Mouse (Mus musculus): ENCODE measurements around the gene Aph1a.
"Not testable (repeated sequence)": the region's sequence is repeated elsewhere in the genome, so short reads cannot be mapped to it uniquely, and the experiment has no call there.

Gene Aph1a

DNA sequence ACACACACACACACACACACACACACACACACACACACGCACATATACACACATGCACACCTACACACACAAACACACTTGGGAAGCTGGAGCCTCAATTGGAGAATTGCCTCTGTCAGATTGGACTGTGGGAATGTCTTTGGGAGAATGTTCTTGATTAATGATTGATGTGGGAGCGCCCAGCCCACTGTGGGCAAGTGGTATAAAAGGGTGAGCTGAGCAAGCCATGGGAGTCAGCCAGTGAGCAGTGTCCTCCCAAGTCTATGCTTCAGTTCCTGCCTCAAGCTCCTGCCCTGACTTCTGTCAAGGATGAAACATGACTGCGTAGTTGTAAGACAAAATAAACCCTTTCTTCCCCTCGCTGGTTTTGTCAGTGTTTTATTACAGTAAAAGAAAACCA is 6.2 kb upstream of the Aph1a start:
- no peak for DNase-seq (ENCODE audit: low spot score in 2 of 2)

DNA sequence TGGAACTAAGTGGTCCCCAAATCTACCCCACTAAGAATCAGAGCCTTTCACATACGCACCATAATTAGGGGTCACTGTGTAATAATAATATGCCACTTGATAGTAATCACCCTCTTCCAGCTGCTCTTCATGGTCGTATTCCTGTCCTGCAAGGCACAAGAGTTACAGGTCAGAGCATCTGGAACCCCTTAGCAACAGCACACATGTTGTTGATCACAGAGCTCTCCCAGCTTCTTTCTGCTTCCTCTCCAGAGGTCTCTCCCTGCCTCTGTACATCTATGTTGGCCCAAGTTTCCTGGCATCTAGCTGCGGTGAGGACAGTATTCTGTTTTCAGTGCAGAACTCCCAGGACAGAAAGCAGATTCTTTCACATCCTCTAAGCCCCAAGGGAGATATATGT is 4.1 kb upstream of the Aph1a start:
- DNase-seq (ENCODE audit: low spot score in 2 of 2) = no peak

DNA sequence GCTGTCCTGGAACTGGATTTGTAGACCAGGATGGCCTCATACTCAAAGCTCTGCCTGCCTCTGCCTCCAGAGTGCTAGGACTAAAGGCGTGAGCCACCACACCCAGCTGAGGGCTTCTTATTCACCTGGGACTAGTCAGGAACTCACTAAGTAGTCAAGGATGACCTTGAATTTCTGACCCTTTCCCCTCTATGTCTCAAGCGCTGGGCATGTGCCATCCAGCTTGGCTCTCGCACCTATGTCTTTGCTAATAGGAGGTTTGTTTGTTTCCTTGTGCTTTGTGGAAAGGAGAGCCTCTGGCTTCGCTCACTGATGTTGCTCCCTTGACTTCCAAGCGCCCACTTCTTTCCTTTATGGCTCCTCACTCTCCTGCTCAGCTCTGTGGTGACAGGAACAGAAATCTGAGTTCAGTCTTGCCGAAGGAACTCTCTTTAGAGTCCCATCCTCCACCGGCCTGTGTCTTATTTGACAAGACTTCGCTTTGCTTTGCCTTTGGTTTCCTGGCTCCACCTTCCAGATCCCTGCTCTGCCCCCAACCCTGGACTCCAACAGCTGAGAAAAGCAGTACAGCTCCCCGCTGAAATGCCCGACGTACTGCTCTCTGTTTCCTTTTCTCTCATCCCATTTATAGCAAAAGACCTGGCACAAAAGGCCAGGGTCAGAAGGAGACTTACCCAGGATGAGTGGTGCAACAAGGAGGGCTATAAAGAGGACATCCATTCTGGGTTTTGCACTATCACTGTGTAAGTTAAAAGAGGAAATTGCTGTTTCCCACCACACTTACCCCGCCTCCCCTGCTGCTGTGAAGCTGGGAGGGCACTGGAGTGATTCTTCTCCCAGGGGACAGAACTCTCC is 2.3 kb upstream of the Aph1a start, which contains the start of gene BC028528:
TSS of gene BC028528 (minus strand) at position 795 of the 855 bp plus-strand sequence.
- peak; percentile 52 to 71 for DNase-seq (ENCODE audit: low spot score in 2 of 2)

DNA sequence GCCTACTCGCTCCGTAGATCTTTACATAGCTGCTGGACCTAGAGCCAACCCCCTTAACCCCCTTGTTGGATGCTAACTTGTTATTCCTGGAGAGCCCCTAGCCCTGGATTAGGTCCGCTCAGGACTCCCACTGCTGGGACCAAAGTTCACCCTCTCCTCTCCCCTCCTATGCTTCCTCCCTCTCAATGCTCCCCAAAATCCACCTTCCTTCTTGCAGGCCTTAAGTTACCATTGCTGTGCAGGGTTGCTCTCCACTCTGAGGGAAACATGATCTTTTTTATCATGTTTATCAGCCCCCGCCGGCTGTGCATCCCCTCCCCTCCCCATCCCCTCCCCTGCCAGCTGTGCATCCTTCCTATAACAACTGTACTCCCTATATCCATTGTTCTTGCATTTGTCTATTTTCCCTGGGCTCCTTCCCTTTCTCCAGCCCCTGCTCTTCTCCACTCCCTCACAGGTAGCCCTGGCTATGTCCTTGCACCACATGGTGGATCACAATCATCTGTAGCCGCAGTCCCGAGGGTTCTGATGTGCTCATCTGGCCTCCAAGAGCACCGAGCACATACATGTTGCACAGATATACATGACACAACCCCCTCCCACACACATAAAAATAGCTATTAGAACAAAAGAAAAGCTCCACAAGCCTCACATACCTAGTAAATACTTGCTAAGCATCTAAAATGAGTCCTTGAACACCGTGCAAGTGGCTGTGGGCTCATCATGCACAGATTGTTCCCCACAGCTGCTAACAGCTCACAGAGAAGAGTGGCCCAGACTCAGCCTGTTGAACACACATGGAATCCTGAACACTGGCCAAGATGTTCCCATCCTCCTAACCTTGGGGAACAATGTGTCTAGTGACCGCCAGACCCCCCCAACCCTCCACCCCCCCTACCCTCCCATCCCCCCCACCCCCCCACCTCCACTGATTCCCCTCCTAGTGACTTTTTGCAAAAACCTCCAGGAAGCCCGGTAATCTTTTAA is 1.4 kb upstream of the Aph1a start:
- DNase-seq (ENCODE audit: low spot score in 2 of 2) = no peak

DNA sequence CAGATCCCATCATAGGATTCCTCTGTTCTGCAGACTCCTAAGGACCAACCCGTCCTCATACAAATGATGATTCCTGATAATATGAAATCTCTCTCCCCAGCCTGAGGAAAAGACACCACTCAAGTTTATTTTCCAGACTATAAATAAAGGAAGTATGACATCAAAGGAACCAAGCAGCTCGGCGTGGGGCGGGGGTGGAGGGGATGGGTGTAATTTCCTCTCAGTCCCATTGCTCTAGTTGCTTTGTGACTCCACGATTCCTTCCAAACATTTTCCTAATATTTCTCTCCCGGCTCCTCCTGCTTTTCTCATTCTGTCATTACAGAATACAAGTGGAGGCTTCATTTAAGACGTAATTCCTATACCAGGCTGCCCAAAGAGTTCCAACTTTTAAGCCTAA is 643 bp upstream of the Aph1a start:
- no peak for DNase-seq (ENCODE audit: low spot score in 2 of 2)

DNA sequence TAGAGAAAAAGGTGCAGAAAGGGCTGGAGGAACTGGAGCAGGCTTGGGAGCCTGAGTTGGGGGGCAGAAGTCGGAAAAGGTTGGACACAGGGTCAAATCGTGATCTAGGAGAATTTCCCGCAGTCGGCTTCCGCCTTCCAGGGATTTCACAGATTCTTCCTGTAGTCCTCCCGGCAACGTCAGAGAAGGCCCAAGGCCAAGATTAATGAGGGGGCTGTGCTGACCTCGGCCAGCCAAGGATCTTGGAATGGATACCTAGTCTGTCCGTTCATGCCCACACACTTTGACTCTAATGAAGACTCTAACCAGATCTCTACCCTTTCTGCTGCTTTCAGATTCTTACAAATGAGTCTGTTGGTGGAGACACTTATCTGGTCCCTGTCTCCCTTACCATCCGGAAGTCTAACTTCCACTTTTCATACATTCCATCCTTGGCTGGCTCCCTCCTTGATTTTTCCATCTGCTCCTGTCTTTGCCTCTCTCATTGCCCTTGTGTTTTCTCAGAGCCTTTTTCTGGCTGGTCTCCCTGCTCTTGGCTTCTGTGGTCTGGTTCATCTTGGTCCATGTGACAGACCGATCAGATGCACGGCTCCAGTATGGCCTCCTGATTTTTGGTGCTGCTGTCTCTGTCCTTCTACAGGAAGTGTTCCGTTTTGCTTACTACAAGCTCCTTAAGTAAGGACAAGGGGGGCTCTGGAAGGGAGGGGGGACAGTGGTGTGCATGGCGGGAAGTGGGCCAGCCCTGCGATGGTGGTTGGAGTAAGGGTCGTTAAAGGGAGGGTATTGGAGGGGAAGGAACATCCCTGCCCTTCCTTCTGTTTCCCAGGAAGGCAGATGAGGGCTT is 770 bp downstream of the Aph1a start:
- DNase-seq (ENCODE audit: low spot score in 2 of 2) = no peak

DNA sequence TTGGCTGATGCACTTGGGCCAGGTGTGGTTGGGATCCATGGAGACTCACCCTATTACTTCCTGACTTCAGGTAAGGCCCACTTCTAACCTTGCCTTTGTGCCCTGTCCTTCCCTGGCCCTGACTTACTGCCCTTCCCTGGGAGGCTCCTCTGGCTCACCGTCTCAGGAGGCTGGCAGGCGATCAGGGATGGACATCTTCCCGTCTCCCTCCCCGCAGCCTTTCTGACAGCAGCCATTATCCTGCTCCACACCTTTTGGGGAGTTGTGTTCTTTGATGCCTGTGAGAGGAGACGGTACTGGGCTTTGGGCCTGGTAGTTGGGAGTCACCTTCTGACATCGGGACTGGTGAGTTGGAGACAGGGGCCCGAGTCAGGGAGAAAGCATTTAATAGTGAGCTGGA is 1.7 kb downstream of the Aph1a start:
- not testable (repeated sequence) for DNase-seq (ENCODE audit: low spot score in 2 of 2)

DNA sequence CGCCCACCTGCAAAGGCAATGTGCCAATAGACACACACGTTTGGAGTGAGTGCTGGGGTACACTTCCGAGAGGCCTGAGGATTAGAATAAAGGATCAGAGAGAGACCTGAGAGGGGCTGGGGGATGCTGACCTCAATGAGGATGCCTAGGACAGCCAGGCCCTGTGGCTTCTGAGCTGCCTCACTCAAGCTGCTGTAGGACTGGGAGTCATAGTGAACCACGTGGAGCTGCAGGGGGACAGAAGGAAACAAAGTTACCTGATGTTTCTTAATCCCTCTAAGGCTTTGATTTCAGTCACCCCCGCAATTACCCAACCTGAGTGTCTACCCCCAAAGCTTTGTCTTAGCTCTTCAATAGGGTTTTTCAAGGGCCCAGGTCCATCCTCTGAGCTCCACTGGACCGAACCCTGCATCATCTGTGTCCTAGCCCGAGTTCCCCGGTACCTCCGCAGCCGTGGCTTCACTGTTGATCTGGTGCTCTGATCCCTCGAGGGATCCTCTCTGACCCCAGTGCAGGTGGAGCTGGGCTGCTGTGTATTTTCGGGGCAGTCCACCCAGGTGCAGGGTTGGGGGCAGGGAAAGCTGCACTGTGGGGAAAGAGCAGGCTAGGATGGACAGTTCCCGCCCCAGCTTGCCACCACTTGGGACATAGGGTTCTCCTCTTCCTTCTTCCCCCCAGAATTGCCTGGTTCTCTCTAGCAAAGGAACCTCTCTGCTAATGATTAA is 6.2 kb downstream of the Aph1a start:
- no peak for DNase-seq (ENCODE audit: low spot score in 2 of 2)

DNA sequence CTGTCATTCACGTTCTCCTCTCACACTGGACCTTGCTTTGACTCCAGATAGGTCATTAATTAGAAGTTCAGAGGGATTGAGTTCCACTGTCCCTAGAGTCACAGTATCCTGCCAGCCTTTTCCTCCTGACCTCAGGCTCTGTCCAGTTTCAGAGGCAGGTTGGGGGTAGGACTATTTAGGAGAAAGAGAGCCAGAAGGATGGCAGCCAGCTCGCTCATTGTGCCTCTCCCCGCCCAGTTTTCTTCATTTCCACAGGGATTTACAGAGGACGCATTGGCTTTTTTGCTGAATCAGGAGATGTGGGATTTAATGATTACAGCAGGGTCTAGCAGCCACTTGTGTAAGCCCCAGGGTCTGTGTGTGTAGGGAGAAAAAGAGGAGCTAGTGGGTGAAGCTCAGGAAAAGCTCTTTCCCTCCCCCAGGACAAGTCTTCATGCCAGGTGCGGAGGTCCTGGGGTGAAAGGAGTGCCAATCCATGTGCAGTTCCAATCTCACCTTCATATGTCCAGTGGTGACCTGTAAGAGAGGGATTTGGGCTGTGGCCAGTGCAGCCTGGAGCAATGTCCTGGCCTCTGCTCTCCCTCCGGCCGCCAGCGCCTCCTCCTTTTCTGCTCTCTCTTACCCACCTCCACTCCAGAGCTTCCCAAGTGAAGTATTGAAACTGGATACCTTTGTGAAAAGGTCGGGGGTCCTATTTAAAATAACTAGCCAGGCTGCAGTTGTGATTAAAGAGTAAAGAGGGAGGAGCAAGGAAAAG is 8.0 kb downstream of the Aph1a start:
- DNase-seq (ENCODE audit: low spot score in 2 of 2) = no peak

DNA sequence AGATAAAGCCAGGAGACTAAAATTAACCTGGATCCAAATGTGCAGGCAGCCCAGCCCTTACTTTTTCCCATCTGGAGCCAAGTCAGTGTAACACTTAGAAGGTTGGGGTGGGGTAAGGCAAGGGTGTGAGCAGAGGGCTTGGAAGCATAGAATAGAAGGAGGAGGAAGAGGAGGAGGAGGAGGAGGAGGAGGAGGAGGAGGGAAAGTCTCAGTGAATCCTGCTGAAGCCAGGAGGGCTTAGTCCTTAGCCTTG is 8.5 kb downstream of the Aph1a start:
- DNase-seq (ENCODE audit: low spot score in 2 of 2) = no peak

DNA sequence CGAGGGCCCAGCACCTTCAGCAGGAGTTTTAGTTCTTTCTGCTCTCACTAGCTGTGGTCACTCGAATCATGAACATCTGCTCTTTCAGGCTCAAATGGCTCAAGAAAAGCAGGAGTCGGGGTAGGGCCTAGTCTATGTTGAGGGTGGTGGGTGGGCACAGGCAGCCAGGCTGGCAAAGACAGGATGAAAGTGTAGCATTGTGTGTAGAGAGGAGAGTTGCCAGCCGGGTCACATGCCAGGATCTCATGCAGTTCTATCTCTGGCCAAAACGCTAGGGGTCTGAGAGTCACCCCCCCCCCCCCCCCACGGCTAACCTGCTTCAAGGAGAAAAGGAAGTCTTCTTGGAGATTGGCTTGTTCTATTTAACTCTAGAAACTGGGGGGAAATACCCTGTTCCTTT is 8.9 kb downstream of the Aph1a start:
- DNase-seq (ENCODE audit: low spot score in 2 of 2) = no peak

DNA sequence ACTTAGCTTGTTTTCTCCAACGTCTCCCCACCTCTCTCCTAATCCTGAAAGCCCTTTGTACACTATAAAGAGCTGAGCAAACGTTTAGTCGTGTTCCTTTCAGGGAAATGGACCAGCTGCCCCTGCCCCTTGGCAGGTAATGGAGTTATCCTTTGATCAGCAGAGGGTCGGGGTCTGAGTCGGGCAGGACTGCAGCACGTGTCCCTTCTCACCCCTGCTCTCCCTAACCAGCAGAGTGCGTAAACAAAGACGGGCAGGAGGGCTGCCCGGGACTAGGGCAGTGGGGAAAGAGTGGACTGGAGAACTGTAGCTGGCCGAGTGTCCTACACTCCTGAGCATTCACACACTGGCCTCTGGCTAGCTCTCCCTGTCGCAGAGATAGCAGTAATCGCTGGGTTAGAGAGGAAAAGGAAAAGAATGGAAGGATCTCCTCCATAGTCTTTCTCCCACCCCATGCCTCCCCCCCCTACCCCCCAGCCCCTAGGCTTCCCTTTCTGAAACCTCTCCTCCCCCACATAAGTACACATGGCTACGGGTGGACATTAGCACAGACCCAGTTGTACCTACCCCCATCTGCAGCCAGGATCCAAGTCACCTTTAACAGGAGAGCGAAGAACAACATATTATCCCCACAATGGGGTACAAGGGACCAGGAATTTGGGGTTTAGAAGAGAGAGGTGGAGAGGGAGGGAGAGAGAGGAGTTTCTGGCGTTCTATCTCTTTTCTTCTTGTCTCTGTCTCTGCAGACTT is 10.2 kb downstream of the Aph1a start:
- DNase-seq (ENCODE audit: low spot score in 2 of 2) = no peak

DNA sequence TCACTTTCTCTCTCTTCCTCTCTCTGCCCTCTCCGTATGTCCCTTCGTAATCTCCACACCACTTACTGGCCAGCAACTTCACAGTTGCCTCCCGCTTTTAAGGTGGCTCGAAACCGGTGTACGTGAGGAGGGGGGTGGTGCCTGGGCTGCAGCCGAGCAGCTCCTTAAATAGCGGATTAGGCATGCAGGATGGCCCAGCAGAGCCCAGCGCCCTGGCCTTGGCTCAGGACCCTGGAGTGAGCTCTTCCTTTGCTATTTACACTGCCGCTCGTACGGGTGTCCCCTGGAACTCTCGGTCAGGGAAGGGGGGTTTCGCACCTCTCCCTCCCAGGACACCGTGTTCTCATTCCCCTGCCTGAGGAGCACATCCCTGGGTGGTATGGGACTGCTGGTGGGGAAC is 10.8 kb downstream of the Aph1a start, which contains the start of gene Car14:
TSS of gene Car14 (minus strand) at position 124 of the 400 bp plus-strand sequence.
- no peak for DNase-seq (ENCODE audit: low spot score in 2 of 2)

DNA sequence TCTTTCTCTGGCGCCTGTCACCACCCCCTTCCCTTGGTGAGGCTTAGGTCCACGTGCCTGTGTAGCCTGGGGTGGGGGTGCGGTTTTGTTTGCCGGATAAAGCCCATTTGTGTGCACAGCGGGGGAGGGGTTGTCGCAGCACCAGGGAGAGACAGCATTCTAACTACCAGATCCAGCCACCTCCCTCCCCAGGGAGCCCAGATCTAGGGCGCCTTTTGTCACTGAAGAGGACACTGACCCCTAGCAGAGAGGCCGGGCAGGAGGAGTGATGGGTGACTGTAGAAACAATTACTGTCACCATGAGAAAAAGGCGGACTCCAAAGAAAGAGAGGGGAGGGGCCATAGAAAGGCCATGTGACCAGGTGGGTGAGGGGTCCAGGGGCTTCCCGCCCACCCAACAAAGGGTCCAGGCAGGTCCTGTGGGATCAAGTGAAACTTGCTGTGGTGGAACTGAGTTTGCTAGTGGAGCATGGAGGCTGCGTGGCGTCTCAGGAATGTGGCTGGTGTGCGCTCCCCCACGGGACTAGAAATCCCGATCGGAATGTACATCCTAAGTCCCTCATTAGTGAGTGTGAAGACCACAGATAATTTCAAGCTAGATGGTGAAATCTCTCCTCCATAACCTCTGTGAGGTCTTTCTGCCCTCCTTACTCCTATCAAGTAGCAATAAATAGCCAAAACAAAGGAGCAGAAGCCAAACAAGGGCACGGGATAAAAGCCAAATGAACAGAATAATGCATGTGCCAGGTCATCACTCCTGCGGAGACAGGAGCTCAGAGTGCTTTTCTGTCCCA is 11.6 kb downstream of the Aph1a start:
- no peak for DNase-seq (ENCODE audit: low spot score in 2 of 2)

DNA sequence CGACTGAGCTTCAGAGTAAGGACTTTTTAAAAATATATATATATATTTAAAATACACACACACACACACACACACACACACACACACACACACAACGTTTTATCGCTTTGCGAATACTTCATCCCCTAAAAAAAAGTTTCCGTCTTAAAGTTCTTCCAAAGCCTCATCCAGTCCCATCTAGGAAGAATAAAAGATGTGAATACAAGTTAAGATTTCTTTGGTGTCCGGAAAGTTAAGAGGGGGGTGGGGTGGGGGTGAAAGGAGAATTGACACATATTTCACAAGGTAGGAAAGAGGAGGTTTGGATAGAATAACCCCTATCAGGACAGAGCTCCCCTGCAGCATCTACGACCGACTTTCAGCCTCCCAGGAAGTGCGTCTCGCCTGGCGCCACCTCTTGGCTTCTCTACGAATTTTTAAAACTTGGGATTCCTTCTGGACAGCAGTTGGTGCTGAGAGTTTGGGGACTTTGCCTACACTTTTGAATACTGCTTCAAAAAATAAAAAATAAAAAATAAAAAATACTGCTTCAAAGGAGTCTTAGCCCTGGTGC is 12.2 kb downstream of the Aph1a start:
- peak in 1 of 2 experiments; percentile 30 for DNase-seq (ENCODE audit: low spot score in 2 of 2)

DNA sequence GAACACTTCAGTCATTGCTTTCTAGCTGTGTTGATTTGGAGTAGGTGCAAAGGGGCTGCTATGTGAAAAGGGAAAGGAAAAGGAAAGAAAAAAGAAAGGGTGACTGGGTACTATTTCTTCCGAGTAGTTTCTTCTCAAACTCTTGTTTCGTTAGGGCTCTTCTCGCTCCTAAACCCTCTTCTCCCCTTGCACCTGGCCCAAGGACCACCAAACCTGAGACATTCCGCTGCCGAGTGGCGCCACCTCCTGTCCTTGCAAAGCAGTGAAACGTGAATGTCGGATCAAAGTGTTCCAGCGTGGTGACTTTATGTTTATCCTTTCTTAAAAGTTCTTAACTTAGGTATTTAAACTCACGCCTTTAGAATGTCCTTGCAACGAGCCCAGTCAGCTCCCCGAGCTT is 13.1 kb downstream of the Aph1a start:
- DNase-seq (ENCODE audit: low spot score in 2 of 2) = peak; percentile 41 to 78

DNA sequence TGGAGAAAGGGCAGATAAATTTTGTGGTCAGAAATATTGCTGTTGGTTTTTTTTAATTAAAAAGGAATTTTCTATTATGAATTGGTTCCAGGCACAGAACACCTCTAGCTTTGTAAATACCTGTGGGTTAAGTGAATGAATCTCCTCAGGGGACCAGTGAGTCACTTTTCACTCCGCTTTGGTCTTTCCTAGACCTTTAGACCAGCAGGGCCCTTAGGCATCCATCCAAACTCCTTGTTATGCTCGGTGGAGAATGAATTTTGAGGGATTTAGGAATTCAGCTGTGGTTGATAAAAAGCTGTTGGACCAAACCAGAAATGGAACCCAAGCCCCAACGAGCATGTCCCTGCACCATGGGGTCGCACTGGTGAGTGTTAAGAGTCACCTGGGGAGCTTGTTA is 13.8 kb downstream of the Aph1a start:
- no peak for DNase-seq (ENCODE audit: low spot score in 2 of 2)

DNA sequence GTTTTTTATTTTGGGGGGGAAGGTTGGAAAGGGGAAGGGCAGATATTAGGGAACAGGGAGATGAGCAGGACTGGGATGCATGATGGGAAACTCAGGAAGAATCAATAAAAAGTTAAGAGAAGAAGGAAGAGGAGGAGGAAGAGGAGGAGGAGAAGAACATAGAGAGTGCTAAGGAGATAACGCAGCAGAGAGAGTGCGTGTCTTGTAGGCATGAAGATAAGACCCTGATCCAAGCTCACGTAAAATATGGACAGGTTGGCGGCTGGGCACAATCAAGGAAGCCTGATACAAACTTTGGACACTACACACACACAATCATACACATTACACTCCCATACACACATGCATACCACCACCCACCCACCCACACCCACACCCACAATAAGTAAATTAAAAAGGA is 20.9 kb downstream of the Aph1a start:
- no peak for DNase-seq (ENCODE audit: low spot score in 2 of 2)

DNA sequence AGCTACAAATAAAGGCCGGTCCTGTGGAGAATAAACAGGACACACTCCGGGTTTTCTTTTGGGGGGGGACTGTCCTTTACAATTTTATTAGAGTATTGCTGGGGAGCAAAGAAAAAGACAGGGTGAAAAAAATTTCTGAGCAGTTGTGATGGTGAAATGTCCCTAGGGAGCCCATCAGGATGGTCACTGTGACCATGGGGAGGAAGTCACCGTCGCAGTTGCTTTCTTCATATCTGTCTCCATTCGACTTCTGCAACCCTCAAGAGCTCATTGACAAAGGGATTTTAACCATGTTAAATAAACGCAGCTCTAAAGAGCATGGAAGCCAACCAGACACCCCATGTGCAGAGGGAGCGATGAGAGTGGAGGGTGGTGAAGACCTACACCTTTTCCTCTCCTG is 23.0 kb downstream of the Aph1a start:
- DNase-seq (ENCODE audit: low spot score in 2 of 2) = no peak

Measured in spleen, postnatal 4 days (tissue).